Mouse (Mus musculus) right cerebral cortex, adult 2 months (tissue): Measurements from ENCODE around the gene Gja8.

Source experiments
- DNase-seq, 2 experiments: peaks; one replicate each; pipeline ENCODE4 v3.0.0; 2021 to 2022; ENCODE audit warnings: low spot score in 2 of 2

Gja8 gene

DNA sequence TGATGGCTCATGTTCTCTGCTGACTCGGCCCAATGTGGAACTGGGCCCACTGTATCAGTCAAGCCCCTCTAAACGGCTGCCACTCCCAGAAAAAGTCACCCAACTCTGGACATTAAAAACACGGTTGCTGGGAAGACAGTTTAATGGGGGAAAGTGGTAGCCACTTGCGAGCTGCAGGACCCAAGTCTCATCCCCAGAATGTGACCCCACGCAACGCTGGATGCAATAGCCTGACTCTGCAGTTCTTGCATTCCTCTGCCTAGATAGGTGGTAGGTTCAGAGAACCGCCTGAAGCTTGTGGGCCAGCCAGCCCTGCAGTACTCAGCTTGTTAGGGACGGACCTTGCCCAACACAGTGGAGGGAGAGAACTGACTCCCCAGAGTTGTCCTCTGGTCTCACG lies 46.3 kb downstream of the Gja8 start:
- DNase-seq, result no peak

DNA sequence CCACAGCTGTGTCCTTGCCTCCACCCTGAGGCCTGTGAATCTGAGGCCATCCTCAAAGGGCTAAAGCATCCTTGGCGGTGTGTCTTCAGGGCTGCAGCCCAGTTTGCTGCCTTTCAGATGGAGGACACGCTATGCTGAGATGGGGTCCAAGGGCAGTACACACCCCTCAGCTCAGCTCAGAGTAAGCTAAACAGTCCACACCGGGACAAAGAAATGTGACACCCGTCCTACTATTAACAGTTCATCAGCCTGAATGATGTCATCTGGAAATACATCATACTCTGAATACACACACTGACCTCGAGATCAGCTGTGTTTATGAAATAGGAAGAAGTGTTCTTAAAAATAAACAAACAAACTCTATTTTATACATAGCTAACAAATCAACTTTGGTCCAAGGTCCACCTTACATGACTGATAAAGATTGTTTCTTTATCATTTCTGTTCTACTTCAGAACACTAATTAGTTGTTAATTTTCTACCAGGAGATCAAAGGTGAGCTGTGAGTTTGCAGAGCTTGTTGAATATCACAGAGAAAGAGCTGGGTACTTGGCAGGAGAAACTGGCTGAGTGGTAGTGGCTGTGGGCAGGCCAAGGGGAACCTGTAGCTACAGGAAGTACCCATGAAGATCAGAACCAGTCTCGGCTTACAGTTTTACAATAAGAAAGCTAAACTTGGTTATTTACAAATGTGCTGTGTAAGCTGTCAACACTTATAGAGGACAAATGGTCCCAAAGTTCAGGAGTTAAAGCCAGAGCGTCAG lies 50.8 kb downstream of the Gja8 start:
- DNase-seq, result no peak

DNA sequence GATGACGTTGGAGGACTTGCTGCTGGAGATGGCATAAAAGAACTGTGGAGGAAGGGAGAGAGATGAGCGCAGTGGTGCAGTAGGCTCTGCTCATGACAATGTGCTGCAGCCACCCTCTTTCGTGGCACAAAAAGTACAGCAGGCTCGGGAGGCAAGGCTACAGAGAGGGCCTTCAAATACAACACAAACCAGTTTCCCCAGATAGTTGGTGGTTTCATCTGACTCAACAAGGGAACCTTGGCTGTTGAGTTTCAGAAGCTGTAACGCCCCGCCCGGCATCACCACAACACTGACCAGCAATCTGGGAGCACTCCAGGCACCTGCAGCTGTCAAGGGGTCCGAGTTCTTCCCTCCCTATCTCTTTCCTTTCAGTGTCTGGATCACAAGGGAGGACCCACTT lies 53.3 kb downstream of the Gja8 start:
- DNase-seq, result no peak

DNA sequence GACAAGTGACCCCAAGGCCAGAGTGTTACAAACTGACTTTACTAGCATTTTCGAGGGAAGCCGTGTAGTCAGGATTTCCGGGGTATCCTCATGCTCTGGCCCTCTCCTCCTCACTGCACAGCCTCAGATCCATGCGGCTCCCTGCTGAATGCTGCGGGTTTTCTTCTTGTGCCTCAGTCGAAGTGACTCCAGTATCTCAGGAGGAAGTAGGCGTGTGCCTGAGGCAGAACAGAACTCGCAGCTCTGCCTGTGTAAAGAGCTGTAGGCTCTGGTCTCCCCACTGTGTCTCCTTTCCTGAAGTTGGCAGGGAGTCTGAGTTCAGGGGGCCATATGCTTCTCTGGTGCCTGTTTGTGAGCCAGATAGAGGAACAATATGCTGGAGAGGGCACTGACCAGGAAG lies 54.8 kb downstream of the Gja8 start:
- no peak for DNase-seq

DNA sequence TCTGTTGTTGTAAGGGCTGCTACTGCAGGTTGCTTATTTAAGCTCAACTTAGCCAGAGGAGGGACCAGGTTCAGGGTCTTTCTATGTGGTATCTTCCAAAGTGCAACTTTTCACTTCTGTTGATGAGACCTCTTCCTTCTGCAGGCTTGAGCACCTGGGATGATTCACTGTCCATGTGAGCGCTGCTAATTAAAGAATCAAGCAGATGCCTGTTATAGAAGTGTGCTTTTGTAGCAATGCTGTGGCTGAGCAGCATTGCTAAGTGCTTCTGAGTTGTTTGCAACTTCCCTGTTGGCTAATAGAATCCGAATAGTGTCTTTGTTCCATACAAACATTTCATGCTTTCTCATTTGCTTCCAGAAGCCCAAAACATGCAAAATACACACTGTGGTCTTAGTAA lies 55.5 kb downstream of the Gja8 start:
- DNase-seq, result peak; percentile 39

DNA sequence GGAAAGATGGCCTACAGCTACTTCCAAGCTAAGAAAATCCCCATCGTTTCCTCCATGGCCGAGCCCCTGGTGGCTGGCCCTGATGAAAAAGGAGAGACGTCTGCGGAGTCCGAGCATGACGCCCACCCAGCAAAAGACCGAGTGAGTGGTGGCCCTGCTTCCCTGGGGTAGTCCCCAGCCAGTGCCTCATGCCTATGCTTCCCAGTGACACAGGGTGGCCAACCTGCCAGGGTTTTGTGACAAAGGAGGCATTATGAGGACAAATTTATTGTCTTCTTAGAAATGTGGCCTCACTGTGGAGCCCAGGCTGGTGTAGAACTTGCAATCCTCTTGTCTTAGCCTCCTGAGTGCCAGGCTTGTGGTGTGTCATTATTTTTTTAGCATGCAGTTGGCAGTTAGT lies 56.7 kb downstream of the Gja8 start:
- DNase-seq, result no peak

DNA sequence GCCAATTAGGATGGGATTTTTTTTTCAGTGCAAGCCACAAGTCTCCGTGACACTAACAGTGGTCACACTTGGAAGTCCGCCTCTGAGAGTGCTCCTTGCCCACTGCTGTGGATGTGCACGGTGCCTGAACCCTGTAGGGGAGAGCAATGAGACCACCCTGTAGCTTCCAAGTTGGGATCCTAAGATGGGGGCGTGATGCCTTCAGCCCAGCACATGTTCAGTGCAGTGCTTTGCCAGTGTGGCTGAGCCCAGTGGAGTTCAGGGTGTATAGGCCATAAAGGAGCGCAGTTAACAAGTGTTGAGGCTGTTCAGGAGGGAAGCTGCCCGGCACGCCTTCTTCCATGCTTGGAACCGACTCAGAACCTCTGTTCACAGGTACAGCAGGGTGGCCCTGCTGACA lies 57.3 kb downstream of the Gja8 start:
- DNase-seq, result no peak

DNA sequence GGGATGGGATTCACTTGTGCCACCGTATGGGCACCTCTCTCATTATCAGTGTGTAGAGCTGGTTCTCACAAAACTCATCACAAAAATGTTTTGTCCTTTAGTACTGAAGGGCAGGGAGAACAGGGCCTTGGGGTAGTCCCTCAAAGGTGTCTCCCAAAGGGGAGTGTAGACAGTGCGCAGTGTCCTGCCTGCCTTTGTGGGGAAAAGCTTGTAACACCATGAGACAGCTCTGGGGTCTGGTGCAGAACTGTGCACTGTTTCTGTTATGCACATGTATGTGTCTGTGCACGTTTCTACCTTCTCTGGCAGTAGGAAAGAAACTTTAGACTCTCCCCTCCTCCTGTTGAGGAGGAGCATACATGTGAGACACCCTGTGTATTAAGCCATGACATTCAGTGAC lies 58.0 kb downstream of the Gja8 start:
- no peak for DNase-seq
